Mouse (Mus musculus) spleen, adult 2 months (tissue): ENCODE data around the gene Ank2. TPM values are rescaled to one million over a fixed set of nuclear protein-coding genes. Genes with fewer than 3 reads are reported as not detected.

ENCODE experiments used
- DNase-seq, 2 experiments: peaks; one replicate each; pipeline versions ENCODE4 v3.0.0 to v3.0.0-alpha.2; 2012 to 2021; ENCODE audit warnings: low spot score in 2 of 2, low read depth in 1 of 2
- H3K27ac ChIP-seq: fragments of 200-500 bp; 2 replicates; pipeline ENCODE4 v1.5.1; 2012; ENCODE audit warnings: low read length, inconsistent platforms; ENCODE audit not compliant: insufficient read depth
- H3K27me3 ChIP-seq: fragments of 200-500 bp; 2 replicates; pipeline ENCODE4 v1.6.1; 2012; ENCODE audit warnings: mild to moderate bottlenecking, moderate library complexity, low read length, inconsistent platforms; ENCODE audit not compliant: control insufficient read depth, insufficient read depth
- H3K36me3 ChIP-seq: fragments of 200-500 bp; 2 replicates; pipeline ENCODE4 v1.6.1; 2012; ENCODE audit warnings: mild to moderate bottlenecking, low read length, inconsistent platforms; ENCODE audit not compliant: control insufficient read depth, insufficient read depth
- H3K4me1 ChIP-seq: fragments of 200-500 bp; 2 replicates; pipeline ENCODE4 v1.6.1; 2011; ENCODE audit warnings: inconsistent platforms; ENCODE audit not compliant: control insufficient read depth, insufficient read depth, insufficient read length
- H3K4me3 ChIP-seq: fragments of 200-500 bp; 2 replicates; pipeline ENCODE4 v1.5.1; 2011; ENCODE audit warnings: mild to moderate bottlenecking, inconsistent platforms; ENCODE audit not compliant: insufficient read depth, insufficient read length; ENCODE audit errors: extremely low read depth
- CTCF ChIP-seq: fragments of 200-500 bp; IDR thresholded peaks from 2 replicates; pipeline ENCODE4 v1.5.1; 2011; ENCODE audit warnings: mild to moderate bottlenecking, inconsistent platforms; ENCODE audit not compliant: insufficient read depth, insufficient read length, insufficient replicate concordance; ENCODE audit errors: extremely low read depth
- POLR2A ChIP-seq: fragments of 200-500 bp; IDR thresholded peaks from 2 replicates; pipeline ENCODE4 v1.6.1; 2011; ENCODE audit warnings: low read depth, low read length, inconsistent platforms
- WGBS: fragments of 180-500 bp; shearing (Covaris S2); methylation state at CpG from one replicate; pipeline ENCODE4 v1.1.7; 2018; 5-methylcytosine and 5-hydroxymethylcytosine counted together
- polyA plus RNA-seq: library from polyadenylated mRNA; depleted of rRNA; stranded (reverse); fragments of >200 nt; gene quantifications from 2 replicates; pipeline ENCODE4 v1.2.3, GENCODE M21; 2012

The Ank2 gene
- polyA plus RNA-seq, 1 experiment, result 2.1 TPM

DNA sequence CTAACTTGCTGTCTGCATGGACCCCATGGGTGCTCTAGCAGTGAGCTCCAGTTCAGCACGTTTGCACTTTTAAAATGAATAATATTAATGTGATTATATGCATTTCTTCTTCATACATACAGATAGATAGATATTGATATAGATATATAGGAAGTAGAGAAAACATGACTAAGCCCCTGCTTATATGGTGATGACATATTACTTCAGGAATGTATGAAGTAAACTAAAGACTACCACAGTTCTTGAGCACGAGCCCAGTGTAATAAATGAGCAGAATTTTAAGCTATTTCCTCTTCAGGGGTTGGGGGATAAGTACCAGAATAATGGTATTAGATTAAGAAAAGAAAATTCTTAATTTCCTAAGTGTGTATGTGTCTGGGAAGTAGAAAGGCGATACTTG lies 479.4 kb downstream of the Ank2 start:
- Histone ChIP-seq H3K4me3 (no peak overlapping the region), H3K27ac (no peak overlapping the region), H3K27me3 (no peaks in the 10 kb centered on the region), H3K36me3 (no peaks in the 10 kb centered on the region), H3K4me1 (no peaks in the 10 kb centered on the region; the same call in 1 of the 2 replicates)
- 65% methylated on average over 3 of the region's 3 CpGs for WGBS
- no peak for DNase-seq
- TF ChIP-seq CTCF, result no peak
- no peak for TF ChIP-seq POLR2A

DNA sequence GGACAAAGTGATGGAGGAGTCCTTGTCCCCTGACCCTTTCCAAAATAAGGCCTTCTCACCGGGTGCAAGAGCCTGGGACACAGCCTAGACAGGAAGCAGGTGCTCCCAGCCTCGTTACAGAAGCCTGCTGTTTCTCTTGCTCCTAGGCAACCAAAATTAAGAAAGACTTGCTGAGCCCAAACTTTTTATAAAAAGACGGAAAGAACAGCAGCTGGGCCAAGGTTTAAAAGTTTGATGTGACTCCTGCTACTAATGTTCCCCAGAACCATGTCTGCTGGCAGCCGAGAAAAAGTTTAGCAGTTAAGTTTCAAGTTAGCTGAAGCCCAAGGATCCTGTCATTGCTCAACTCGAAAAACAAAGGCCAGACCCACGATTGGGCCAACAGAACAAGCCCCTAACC lies 480.0 kb downstream of the Ank2 start:
- 32% methylated on average over 6 of the region's 6 CpGs for WGBS
- H3K4me3 ChIP-seq, result no peak overlapping the region
- H3K27ac ChIP-seq, result no peak overlapping the region
- no peaks in the 10 kb centered on the region for H3K27me3 ChIP-seq
- DNase-seq, result no peak
- H3K4me1 ChIP-seq, result no peaks in the 10 kb centered on the region; the same call in 1 of the 2 replicates
- no peaks in the 10 kb centered on the region for H3K36me3 ChIP-seq
- TF ChIP-seq CTCF, result no peak
- no peak for TF ChIP-seq POLR2A

DNA sequence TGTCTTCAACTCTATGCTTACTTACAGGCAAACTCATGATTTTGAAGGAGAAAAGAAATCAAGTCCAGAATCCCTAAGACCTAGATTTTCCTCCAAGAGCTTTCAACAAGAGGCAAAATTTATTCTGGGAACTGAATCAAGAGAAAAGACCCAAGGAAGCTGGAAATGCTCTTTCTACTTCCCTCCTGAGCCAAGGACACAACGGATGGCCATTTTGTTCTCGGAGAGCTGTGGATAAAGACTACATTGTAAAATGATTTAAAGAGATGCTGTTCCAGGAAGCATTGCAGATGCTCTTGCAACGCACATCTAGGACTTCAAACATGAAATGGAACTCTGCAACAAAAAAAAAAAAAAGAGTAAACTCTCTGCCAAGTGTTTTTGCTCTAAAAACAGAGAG lies 481.6 kb downstream of the Ank2 start:
- 80% methylated on average over 3 of the region's 3 CpGs for WGBS
- no peaks in the 10 kb centered on the region for H3K36me3 ChIP-seq
- H3K4me3 ChIP-seq, result no peak overlapping the region
- no peaks in the 10 kb centered on the region for H3K27me3 ChIP-seq
- TF ChIP-seq POLR2A (no peak), CTCF (no peak)
- no peaks in the 10 kb centered on the region; the same call in 1 of the 2 replicates for H3K4me1 ChIP-seq
- DNase-seq, result no peak
- no peak overlapping the region for H3K27ac ChIP-seq

DNA sequence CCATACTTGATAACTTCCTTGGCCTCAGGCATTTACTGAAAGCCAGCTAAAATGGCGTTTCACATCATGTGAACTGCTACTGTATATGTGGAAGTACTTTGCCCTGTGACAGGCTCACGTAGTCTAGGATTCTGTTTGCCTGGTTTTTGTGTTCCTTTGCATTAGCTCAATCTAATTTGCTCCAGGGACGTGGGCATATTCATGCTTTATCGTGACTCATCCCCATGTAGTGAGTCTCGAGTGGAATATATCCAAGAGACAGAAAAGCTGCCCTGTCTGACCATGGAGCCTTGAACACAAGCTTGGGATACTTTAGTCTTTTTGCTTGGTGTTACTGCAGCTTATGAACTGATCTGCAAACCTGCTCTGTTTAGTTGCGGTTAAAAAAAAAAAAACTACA lies 483.6 kb downstream of the Ank2 start:
- Histone ChIP-seq H3K27me3 (no peaks in the 10 kb centered on the region), H3K27ac (no peak overlapping the region), H3K4me1 (no peaks in the 10 kb centered on the region), H3K36me3 (no peaks in the 10 kb centered on the region), H3K4me3 (no peak overlapping the region)
- 93% methylated on average over 6 of the region's 6 CpGs for WGBS
- TF ChIP-seq CTCF (no peak), POLR2A (no peak)
- DNase-seq, result no peak

DNA sequence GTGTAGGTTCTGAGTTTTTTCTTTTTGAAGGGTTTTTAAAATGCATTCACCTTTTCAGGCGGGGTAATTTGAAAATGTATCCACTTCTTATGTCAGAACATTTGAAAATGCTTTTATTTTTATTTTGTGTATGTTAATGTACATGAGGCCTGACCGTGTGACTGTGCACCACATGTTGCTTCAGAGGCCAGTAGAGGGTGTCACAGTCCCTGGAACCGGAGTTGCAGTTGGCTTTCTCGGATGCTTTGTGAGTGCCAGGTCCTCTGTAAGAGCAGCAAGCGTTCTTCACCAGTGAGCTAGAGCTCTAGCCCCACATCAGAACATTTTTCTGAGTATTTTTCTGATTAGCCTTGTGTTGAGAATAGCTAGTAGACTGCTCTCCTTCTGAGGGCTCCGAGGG lies 484.0 kb downstream of the Ank2 start:
- Histone ChIP-seq H3K4me3 (no peak overlapping the region), H3K27ac (no peak overlapping the region), H3K4me1 (no peaks in the 10 kb centered on the region), H3K27me3 (no peaks in the 10 kb centered on the region), H3K36me3 (no peaks in the 10 kb centered on the region)
- TF ChIP-seq POLR2A (no peak), CTCF (no peak)
- WGBS, result 84% methylated on average over 6 of the region's 6 CpGs
- no peak for DNase-seq

DNA sequence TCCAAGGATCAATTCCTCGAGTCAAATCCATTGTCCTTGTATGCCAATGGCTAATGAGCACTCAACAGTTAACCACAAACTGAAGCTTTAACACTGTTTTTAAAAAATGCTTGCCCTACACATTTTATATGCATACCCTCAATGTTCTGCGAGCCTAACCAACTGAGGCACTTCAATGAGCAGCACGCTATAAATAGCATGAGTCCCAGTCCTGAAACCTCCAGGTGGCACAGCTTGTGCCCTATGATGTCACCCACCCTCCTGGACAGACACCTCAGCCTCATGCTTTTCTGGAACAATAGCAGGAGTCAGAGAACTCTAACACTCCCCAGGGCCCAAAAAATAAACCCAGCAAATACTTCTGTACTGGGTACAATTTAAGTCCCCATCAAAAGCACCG lies 485.2 kb downstream of the Ank2 start:
- no peak for DNase-seq
- H3K4me3 ChIP-seq, result no peak overlapping the region
- no peaks in the 10 kb centered on the region for H3K4me1 ChIP-seq
- no peaks in the 10 kb centered on the region for H3K36me3 ChIP-seq
- no peaks in the 10 kb centered on the region for H3K27me3 ChIP-seq
- no peak overlapping the region for H3K27ac ChIP-seq
- TF ChIP-seq CTCF (no peak), POLR2A (no peak)
- 49% methylated on average over 4 of the region's 4 CpGs for WGBS

DNA sequence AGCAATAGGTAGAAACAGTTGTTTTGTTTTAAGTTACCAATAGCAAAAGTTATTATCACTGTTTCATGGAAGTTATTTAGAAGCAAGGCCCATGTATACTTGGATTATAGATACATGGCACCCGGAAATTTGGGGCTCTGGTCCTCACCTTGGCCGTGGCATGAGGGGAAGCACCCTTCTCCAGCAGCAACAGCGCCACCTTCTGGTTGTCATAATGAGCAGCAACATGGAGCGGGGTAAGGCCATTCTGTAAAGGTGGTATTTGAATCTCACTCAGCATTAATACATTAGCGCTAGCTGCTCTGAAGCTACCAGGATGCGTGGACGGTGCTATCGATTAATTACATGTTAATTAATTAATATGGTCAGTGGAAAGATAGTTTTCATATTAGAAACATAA lies 486.6 kb downstream of the Ank2 start:
- no peak for DNase-seq
- WGBS, result 61% methylated on average over 8 of the region's 8 CpGs

DNA sequence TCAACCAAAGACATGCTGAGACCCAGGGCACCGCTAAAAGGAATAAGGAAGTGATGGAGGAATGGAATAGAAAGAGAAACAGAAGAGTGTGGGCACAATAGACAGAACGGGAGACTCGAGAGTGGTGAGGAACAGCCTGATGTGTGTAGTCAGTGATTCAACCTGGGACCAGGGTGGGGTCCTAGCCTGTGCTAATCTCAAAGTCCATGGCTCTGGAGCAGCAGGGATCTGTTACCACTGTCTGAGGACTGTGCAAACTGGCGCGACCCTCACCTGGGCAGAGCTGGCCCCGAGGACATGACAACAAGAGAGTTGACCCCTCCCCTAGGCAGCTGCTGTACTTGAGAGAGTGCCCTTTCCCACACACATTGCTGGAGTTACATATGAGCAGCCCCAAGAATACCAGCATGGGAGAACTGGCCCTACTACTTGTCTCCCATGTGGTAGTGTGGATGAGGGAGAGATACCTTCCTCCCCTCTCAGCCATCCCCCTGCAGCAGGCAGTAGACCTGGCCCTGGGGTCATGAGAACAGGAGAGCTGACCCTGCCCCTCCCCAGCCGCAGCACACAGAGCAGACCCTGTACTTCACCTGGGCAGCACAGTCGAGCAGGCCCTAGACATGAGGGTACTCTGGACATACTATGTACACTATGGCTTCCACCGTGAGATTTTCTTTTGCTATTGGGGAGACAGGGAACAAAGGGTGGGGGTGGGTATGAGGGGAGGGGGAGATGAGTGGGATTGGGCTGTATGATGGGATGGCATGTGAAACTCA lies 493.1 kb downstream of the Ank2 start:
- no peak overlapping the region for H3K4me3 ChIP-seq
- DNase-seq, result no peak
- no peak overlapping the region for H3K27ac ChIP-seq
- no peaks in the 10 kb centered on the region for H3K4me1 ChIP-seq
- no peak for TF ChIP-seq POLR2A
- no peak for TF ChIP-seq CTCF
- WGBS, result 84% methylated on average over 9 of the region's 9 CpGs
- no peaks in the 10 kb centered on the region for H3K36me3 ChIP-seq
- no peaks in the 10 kb centered on the region for H3K27me3 ChIP-seq

More for the DNA sequence above, 486.6 kb downstream of the Ank2 start:
- Histone ChIP-seq H3K4me3 (no peak overlapping the region), H3K36me3 (no peaks in the 10 kb centered on the region), H3K27me3 (no peaks in the 10 kb centered on the region), H3K4me1 (no peaks in the 10 kb centered on the region), H3K27ac (no peak overlapping the region)
- TF ChIP-seq CTCF (peak; percentile 36; the same call in 1 of the 2 replicates), POLR2A (no peak)
